8 mouse cellular contexts compared by ENCODE assay signal in the genomic region with DNA sequence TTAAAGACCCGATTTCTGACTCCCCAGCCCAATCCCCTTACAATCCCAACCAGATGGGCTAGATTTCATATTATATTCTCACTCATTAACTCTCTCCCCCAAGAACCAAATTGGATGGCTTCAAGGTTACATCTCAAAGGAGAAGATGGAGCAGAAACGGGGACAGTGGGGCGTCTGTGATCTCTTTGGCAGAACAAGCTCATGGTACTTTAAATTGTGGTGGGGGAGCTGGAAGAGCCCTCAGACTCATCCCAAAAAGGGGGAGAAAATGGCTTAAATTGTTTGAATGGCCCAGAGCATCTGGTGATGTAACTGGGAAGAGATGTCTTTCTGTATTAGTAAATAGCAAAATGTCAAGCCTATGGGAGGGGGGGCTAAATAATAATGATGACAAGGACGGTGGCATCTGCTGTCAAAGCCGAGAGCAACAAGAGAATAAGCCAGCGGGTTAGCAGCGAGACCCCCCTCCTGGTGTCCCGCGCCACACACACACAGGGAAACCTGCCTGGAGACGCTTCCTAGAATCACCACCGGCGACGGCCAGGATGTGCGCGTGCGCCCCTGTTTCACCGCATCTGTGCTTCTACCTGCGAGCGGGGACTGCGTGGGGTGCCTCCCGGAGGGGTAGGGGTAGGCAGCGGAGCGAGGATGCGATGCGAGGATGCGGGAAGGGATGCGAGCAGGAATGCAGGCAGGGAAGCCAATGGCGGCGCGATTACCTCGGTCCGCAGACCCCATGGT. TPM values are rescaled to one million over a fixed set of nuclear protein-coding genes. Genes with fewer than 3 reads are reported as not detected.
DNase-seq lines count a peak whose midpoint lies in the region; ATAC-seq and TF ChIP-seq lines count a peak whose summit lies in the region.

No protein-coding gene starts in this region.

- H3K4me2 ChIP-seq in heart, embryonic 13.5 days, result peak overlapping the region; percentile 97
- H3K4me2 ChIP-seq in forebrain, embryonic 13.5 days, result peak overlapping the region; percentile 90
- peak overlapping the region; percentile 88 for H3K4me2 ChIP-seq in midbrain, embryonic 12.5 days (replicated peaks)
- peak overlapping the region; percentile 66 for H3K4me2 ChIP-seq in stomach, postnatal 0 days (replicated peaks; ENCODE audit: low read depth)

- H3K9ac ChIP-seq in heart, embryonic 13.5 days, result peak overlapping the region; percentile 82
- H3K9ac ChIP-seq in forebrain, embryonic 13.5 days, result peak overlapping the region; percentile 72
- peak overlapping the region; percentile 65 for H3K9ac ChIP-seq in midbrain, embryonic 12.5 days (replicated peaks)
- H3K9ac ChIP-seq in stomach, postnatal 0 days (ENCODE audit: low read length), result peak overlapping the region; percentile 58

- H3K36me3 ChIP-seq in heart, embryonic 13.5 days, result no peaks in the 10 kb centered on the region
- no peaks in the 10 kb centered on the region for H3K36me3 ChIP-seq in forebrain, embryonic 13.5 days (ENCODE audit: poor library complexity, severe bottlenecking)
- H3K36me3 ChIP-seq in midbrain, embryonic 12.5 days, result no peaks in the 10 kb centered on the region
- H3K36me3 ChIP-seq in stomach, postnatal 0 days (ENCODE audit: control insufficient read depth, insufficient read depth, low read length), result no peaks in the 10 kb centered on the region

- intact Hi-C loops in heart, postnatal 25 days (cut with DNase I), result no loop called here

- 3% methylated on average over 32 of the region's 32 CpGs for WGBS in heart, embryonic 13.5 days
- under 1% methylated on average over 32 of the region's 32 CpGs for WGBS in forebrain, embryonic 13.5 days
- under 1% methylated on average over 32 of the region's 32 CpGs for WGBS in midbrain, embryonic 12.5 days
- WGBS in stomach, postnatal 0 days, result 3% methylated on average over 32 of the region's 32 CpGs

- no peak for TF ChIP-seq CTCF in stomach, postnatal 0 days (IDR thresholded peaks at IDR 0.05; ENCODE audit: low read depth)

- H3K27me3 ChIP-seq in heart, embryonic 13.5 days (replicated peaks), result peaks cover 57% of the 10 kb centered on the region
- H3K27me3 ChIP-seq in forebrain, embryonic 13.5 days, result peaks cover 58% of the 10 kb centered on the region
- peaks cover 75% of the 10 kb centered on the region for H3K27me3 ChIP-seq in midbrain, embryonic 12.5 days
- peaks cover 9% of the 10 kb centered on the region for H3K27me3 ChIP-seq in stomach, postnatal 0 days (ENCODE audit: control insufficient read depth, insufficient read depth, low read length)

- H3K9me3 ChIP-seq in heart, embryonic 13.5 days, result no peaks in the 10 kb centered on the region
- H3K9me3 ChIP-seq in forebrain, embryonic 13.5 days (replicated peaks), result no peaks in the 10 kb centered on the region
- H3K9me3 ChIP-seq in midbrain, embryonic 12.5 days, result no peaks in the 10 kb centered on the region
- H3K9me3 ChIP-seq in stomach, postnatal 0 days (ENCODE audit: control insufficient read depth, low read length), result no peaks in the 10 kb centered on the region

- H3K4me3 ChIP-seq in heart, embryonic 13.5 days, result peak overlapping the region; percentile 64
- H3K4me3 ChIP-seq in brown adipose tissue, adult 24 weeks (ENCODE audit: insufficient read depth, low read depth, low read length), result peak overlapping the region; percentile 46
- H3K4me3 ChIP-seq in forebrain, embryonic 13.5 days, result peak overlapping the region; percentile 52
- H3K4me3 ChIP-seq in midbrain, embryonic 12.5 days, result peak overlapping the region; percentile 53
- H3K4me3 ChIP-seq in stomach, postnatal 0 days (ENCODE audit: low read depth, low read length), result peak overlapping the region; percentile 42

- H3K27ac ChIP-seq in heart, embryonic 13.5 days (replicated peaks), result peak overlapping the region; percentile 51
- H3K27ac ChIP-seq in brown adipose tissue, adult 24 weeks (replicated peaks; ENCODE audit: low read depth, low read length), result no peak overlapping the region
- peak overlapping the region; percentile 12; the same call in 1 of the 2 replicates for H3K27ac ChIP-seq in forebrain, embryonic 13.5 days
- peak overlapping the region; percentile 35; the same call in 1 of the 2 replicates for H3K27ac ChIP-seq in midbrain, embryonic 12.5 days (replicated peaks)
- peak overlapping the region; percentile 69; the same call in 1 of the 2 replicates for H3K27ac ChIP-seq in stomach, postnatal 0 days (replicated peaks)

- ATAC-seq in heart, embryonic 13.5 days (ENCODE audit: extremely low read depth, insufficient number of reproducible peaks, low FRiP score, low TSS enrichment), result no peak
- ATAC-seq in forebrain, embryonic 13.5 days, result peak; percentile 76
- ATAC-seq in midbrain, embryonic 12.5 days (ENCODE audit: low FRiP score, low read depth), result peak; percentile 59
- ATAC-seq in stomach, postnatal 0 days (ENCODE audit: low FRiP score, low TSS enrichment), result no peak

- peaks cover 62% of the 10 kb centered on the region for H3K4me1 ChIP-seq in heart, embryonic 13.5 days
- H3K4me1 ChIP-seq in brown adipose tissue, adult 24 weeks (ENCODE audit: control insufficient read depth, insufficient read depth, insufficient read length, low read length), result no peaks in the 10 kb centered on the region; the same call in none of the 2 replicates
- peaks cover 29% of the 10 kb centered on the region for H3K4me1 ChIP-seq in forebrain, embryonic 13.5 days
- H3K4me1 ChIP-seq in midbrain, embryonic 12.5 days, result peaks cover 20% of the 10 kb centered on the region
- 0 out of 2 replicates have a peak, but pooled peaks cover 2% of the 10 kb centered on the region for H3K4me1 ChIP-seq in stomach, postnatal 0 days (replicated peaks; ENCODE audit: control insufficient read depth, insufficient read depth)

- TF ChIP-seq EP300 in stomach, postnatal 0 days (optimal IDR thresholded peaks at IDR 0.05), result no peak

- no peak for DNase-seq in heart, postnatal 25 days (ENCODE audit: low spot score)
- DNase-seq in layer of hippocampus, adult 18-20 months (ENCODE audit: low spot score in 2 of 2), result peak; percentile 19 to 57
- no peak for DNase-seq in stomach, postnatal 0 days (ENCODE audit: low spot score)
- no peak for DNase-seq in adrenal gland, adult 18-20 months (ENCODE audit: low spot score in 2 of 2)

RNA-seq across cellular contexts. Expression of a gene that starts 0.5 kb away (rescaled TPM):
- 9.3 and 10.1 TPM in 2 replicates for polyA plus RNA-seq in heart, embryonic 13.5 days (2015; fragmentation: Nextera tagmentation; extraction: Ambion mirVana)
- 10 to 100 TPM; 16.7 to 20.8 TPM for total RNA-seq in heart, postnatal 25 days (2021)
- 0.91 and 1.3 TPM in 2 replicates for polyA plus RNA-seq in brown adipose tissue, adult 24 weeks (2012; ENCODE audit: insufficient read depth, insufficient read length, missing spikeins)
- polyA plus RNA-seq in forebrain, embryonic 13.5 days (2015; fragmentation: Nextera tagmentation; extraction: Ambion mirVana), result 1.5 and 1.7 TPM in 2 replicates
- total RNA-seq in layer of hippocampus, adult 18-20 months (2021), result 10 to 100 TPM; 18.3 to 18.6 TPM
- 0.97 and 1.5 TPM in 2 replicates for polyA plus RNA-seq in midbrain, embryonic 12.5 days (2016; fragmentation: Nextera tagmentation; extraction: Ambion mirVana)
- 2.0 and 2.2 TPM in 2 replicates for polyA plus RNA-seq in stomach, postnatal 0 days (2015; fragmentation: Nextera tagmentation; extraction: Ambion mirVana)
- total RNA-seq in adrenal gland, adult 18-20 months (2021), result 1 to 10 TPM; 2.8 to 3.7 TPM

Comparison
In these comparisons a context has a peak if more than half of its experiments do, and no peak if none do; other contexts are left out.
1. ATAC-seq: peak in forebrain, embryonic 13.5 days (single experiment) and midbrain, embryonic 12.5 days (single experiment); none in heart, embryonic 13.5 days (single experiment) and stomach, postnatal 0 days (single experiment).
2. DNase-seq: peak in layer of hippocampus, adult 18-20 months (2 of 2); none in heart, postnatal 25 days (single experiment), stomach, postnatal 0 days (single experiment) and adrenal gland, adult 18-20 months (0 of 2).
3. Peak in every context shown above with its lines, with median percentiles within 50 percentile points of each other: H3K4me2 ChIP-seq, H3K4me3 ChIP-seq and H3K9ac ChIP-seq.